Mouse (Mus musculus): ENCODE data around the gene Arhgef1. TPM values are rescaled to one million over a fixed set of nuclear protein-coding genes. Genes with fewer than 3 reads are reported as not detected.
A peak's percentile ranks its signal among the peaks of the same experiment; 100 is the strongest.

The Arhgef1 gene
- total RNA-seq, 2 experiments from 2014 or later: 88.1 to 89.2 TPM

DNA sequence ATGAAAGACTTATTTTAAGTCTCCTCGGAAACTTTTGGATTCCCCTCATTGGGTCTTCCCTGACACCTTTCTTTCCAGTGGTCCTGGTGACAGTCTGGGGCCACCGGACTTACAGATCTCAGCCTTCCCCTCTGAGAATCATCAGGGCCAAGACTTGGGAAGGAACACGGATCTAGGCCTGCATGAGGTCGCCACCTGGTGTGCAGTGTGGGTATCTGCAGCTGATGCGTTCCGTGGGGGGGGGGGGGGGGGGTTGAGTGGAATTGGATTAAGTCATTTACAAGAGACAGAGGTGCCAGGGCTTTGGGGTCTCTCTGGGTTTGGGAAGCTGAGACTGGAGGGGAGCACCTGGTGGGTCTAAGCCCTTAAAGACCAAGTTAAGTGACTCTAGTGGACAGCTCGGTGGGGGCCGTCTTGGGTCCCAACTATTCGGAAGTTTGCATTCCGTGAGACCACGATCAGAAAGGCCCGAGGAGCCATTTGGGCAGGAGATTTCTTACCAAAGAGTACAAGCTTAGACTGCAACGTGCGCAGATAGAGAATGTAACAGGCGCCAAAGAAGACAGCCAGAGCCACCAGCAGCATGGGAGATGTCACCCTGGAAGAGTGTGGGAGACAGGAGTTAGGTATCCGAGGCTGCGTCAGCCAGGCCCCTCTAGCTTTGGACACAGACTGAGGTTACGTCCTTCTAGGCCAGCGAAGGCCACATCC is 68.7 kb downstream of the Arhgef1 start:
- intact Hi-C loops (cut with DNase I): no loop called here
- peak in 1 of 2 experiments; percentile 65 for DNase-seq (ENCODE audit: extremely low spot score in 1 of 2, low spot score in 2 of 2)

DNA sequence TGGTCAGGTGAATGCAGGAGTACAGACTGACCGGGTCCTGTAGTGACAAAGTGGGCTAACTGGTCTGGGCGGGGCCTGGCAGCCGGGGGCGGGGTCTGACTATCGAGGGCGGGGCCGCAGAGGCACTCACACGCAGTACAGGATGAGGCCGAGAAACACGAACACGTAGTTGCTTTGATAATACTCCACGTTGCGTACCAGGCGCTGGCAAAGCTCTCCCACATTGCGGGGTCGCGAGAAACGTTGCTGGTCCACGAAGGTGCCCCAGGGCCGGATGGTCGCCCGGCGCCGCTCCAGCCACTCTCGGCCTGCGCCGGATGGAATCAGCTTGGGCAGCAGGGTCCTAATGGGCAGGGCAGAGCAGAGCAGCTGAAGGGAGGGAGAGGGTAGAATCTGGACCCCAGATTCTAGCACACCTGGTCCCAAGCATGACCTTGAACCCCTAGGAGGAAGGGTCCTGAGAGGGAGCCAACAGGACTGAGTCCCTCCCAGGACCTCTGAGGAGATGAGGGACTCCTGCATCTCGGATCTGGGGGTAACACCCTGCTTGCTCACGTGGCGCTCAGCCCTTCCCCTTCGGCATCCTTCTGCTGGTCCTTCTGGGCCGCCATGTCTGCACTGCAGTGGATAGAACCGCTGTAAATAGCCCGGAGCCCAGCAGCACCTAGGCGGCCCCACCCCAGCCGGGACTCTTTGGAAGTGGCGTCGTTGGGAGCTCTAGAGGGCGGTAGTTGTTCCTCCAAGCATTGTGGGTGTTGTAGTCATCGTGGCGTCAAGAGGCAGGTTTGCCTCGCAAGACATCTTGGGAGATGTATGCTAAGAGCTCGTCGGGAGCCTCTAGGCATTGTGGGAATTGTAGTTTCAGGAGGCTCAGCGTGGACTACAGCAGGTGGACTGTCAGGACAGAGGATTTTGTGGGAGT is 69.5 kb downstream of the Arhgef1 start, which contains the start of gene Rabac1:
Gene Rabac1 (minus strand): TSS at position 783 of the 922 bp plus-strand sequence.
- peak; percentile 93 to 94 for DNase-seq (ENCODE audit: extremely low spot score in 1 of 2, low spot score in 2 of 2)
- intact Hi-C loops (cut with DNase I): no loop called here

DNA sequence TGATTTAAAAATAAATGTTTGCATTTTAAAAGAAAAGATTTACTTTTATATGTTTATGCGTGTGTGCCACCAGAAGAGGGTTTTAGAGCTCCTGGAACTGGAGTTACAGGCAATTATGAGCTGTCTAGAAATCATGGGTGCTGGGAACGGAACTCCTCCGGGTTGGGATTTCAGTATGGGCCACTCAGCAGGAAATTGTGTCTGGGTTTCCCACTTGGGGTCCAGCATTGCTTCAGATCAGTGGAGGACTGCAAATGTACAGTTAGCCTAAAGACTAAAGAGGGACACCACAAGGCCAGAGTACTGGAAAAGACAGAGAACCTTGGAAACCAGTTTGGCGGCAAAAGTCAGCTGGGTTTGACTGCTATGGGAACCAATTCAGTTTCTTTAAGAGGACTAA is 70.5 kb downstream of the Arhgef1 start:
- intact Hi-C loops (cut with DNase I): no loop called here
- DNase-seq (ENCODE audit: extremely low spot score in 1 of 2, low spot score in 2 of 2): no peak

DNA sequence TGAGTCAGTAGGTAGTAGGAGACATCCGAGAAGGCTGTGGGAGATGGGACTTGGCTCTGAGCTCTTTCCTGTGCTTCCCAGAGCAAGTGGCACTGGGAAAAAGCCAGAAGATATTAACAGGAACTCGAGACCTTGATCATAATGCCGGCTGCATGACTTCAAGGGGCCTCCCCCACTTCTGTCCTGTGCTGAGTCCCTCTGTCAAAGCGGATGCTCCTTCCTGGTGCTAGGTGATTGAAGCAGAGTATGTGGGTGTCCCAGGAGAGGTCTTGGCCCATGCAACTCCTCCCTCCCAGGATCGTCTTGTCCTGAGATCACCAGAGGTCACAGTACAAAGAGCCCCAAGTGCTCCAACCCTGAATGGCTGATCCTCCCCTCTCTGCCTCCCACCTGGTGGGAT is 71.2 kb downstream of the Arhgef1 start:
- DNase-seq (ENCODE audit: extremely low spot score in 1 of 2, low spot score in 2 of 2): no peak
- intact Hi-C loops (cut with DNase I): no loop called here

DNA sequence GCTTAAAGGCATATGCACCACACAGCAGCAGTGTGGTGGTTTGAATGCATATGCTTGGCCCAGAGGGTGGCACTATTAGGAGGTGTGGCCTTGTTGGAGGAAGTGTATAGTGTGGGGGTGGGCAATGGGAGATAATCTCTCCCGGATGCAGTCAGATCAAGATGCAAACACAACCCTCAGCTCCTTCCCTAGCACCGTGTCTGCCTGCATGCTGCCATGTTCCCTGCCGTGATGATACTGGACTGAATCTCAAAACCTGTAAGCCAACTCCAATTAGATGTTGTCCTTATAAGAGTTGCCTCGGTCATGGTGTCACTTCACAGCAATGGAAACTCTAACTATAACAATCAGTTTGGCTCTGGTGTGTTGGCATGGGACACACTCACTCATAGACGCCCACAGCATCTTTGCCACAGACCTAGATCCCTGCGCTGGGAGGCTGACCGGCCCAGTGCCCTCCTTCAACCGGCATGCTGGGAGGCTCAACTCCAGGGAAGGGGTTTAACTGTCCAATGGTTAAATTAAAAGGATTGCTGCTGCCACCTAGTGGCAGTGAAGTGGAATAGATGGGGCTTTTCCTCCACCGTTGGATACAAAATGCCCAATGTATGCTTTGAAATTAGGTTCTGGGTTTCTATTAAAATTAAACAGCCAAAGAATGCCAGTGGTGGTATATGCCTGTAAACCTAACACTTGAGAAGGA is 72.3 kb downstream of the Arhgef1 start:
- peak in 1 of 2 experiments; percentile 59 for DNase-seq (ENCODE audit: extremely low spot score in 1 of 2, low spot score in 2 of 2)

More for the DNA sequence above, 72.3 kb downstream of the Arhgef1 start:
- intact Hi-C loops (cut with DNase I): no loop called here

Small RNA genes lying within 50 kb of the gene (microRNA-seq; reads per million reads assigned to microRNA genes)
- gene Mir7046: 9.2 reads per million, percentile 29 among the genes with 10 or more reads in this experiment

Other genes starting within 250 kb of the Arhgef1 start
- not detected for gene Tex101, start 226.2 kb upstream of the Arhgef1 start, total RNA-seq (2021)
- not detected for gene BC049730, start 193.7 kb upstream of the Arhgef1 start, total RNA-seq (2021)
- gene Gm4763, start 176.0 kb upstream of the Arhgef1 start, total RNA-seq (2021): not detected
- not detected for gene Cd177, start 142.6 kb upstream of the Arhgef1 start, total RNA-seq (2021)
- under 1 TPM in 1 of 2 experiments, not detected in 1; 0.41 TPM for gene Ceacam10, start 125.7 kb upstream of the Arhgef1 start, total RNA-seq (2021)
- gene Gm9844, start 40.7 kb upstream of the Arhgef1 start, total RNA-seq (2021): 1 to 10 TPM in 1 of 2 experiments, not detected in 1; 3.8 TPM
- not detected for gene Lypd4, start 33.0 kb upstream of the Arhgef1 start, total RNA-seq (2021)
- gene Dmrtc2, start 32.9 kb upstream of the Arhgef1 start, total RNA-seq (2021): not detected
- 100 to 1,000 TPM; 577 to 615 TPM for gene Rps19, start 18.5 kb upstream of the Arhgef1 start, total RNA-seq (2021)
- under 1 TPM; 0.30 TPM for gene Cd79a, start 5.5 kb upstream of the Arhgef1 start, total RNA-seq (2021)
- not detected for gene Gm4881, start 41.6 kb downstream of the Arhgef1 start, total RNA-seq (2021)
- gene Rabac1, start 69.8 kb downstream of the Arhgef1 start, total RNA-seq (2021): 100 to 1,000 TPM; 293 to 300 TPM
- gene Atp1a3, start 103.0 kb downstream of the Arhgef1 start, total RNA-seq (2021): 1,000 to 10,000 TPM; 2,078 to 2,206 TPM
- 100 to 1,000 TPM; 226 to 237 TPM for gene Grik5, start 169.4 kb downstream of the Arhgef1 start, total RNA-seq (2021)
- 10 to 100 TPM; 26.0 to 27.1 TPM for gene Zfp574, start 169.7 kb downstream of the Arhgef1 start, total RNA-seq (2021)